Mouse (Mus musculus) liver, embryonic 15.5 days (tissue): ENCODE results near the gene Rmi2. TPM values are rescaled to one million over a fixed set of nuclear protein-coding genes. Genes with fewer than 3 reads are reported as not detected.

ENCODE experiments used
- ATAC-seq: fragments of 200-750 bp; cut with Nextera tagmentation; 2 replicates; pipeline ENCODE4 v1.8.0; 2017; ENCODE audit warnings: moderate number of reproducible peaks, mild to moderate bottlenecking, moderate library complexity; ENCODE audit not compliant: insufficient read depth
- H3K27ac ChIP-seq: fragments of 300-500 bp; sonication (generic); replicated peaks from 2 replicates; pipeline ENCODE4 v1.5.1; 2015; ENCODE audit warnings: mild to moderate bottlenecking, inconsistent platforms
- H3K27me3 ChIP-seq: fragments of 300-500 bp; sonication (generic); 2 replicates; pipeline ENCODE4 v1.6.1; 2015; ENCODE audit warnings: mild to moderate bottlenecking, inconsistent platforms
- H3K36me3 ChIP-seq: fragments of 300-500 bp; sonication (generic); replicated peaks from 2 replicates; pipeline ENCODE4 v1.6.1; 2015; ENCODE audit warnings: moderate library complexity, mild to moderate bottlenecking, inconsistent platforms
- H3K4me1 ChIP-seq: fragments of 300-500 bp; sonication (generic); replicated peaks from 2 replicates; pipeline ENCODE4 v1.6.1; 2015; ENCODE audit warnings: inconsistent platforms
- H3K4me2 ChIP-seq: fragments of 300-500 bp; sonication (generic); 2 replicates; pipeline ENCODE4 v1.6.1; 2015; ENCODE audit warnings: moderate library complexity, mild to moderate bottlenecking, inconsistent platforms
- H3K4me3 ChIP-seq: fragments of 300-500 bp; sonication (generic); replicated peaks from 2 replicates; pipeline ENCODE4 v1.5.1; 2015; ENCODE audit warnings: mild to moderate bottlenecking, inconsistent platforms
- H3K9ac ChIP-seq: fragments of 300-500 bp; sonication (generic); 2 replicates; pipeline ENCODE4 v1.6.1; 2015; ENCODE audit warnings: moderate library complexity, mild to moderate bottlenecking, inconsistent platforms
- H3K9me3 ChIP-seq: fragments of 300-500 bp; sonication (generic); replicated peaks from 2 replicates; pipeline ENCODE4 v1.6.1; 2016; ENCODE audit warnings: inconsistent platforms
- WGBS: fragments of 180-500 bp; shearing (Covaris S2); methylation state at CpG from one replicate; pipeline ENCODE4 v1.1.7; 2015; ENCODE audit warnings: mixed read lengths; ENCODE audit not compliant: insufficient replicate concordance; 5-methylcytosine and 5-hydroxymethylcytosine counted together
- polyA plus RNA-seq: library from polyadenylated mRNA; unstranded; fragments of >200 nt; fragmentation: Nextera tagmentation; extraction: Ambion mirVana; gene quantifications from 2 replicates; pipeline ENCODE4 v1.2.1, GENCODE M21; 2015

Rmi2 gene
- polyA plus RNA-seq, 1 experiment from 2014 or later, result 1.9 TPM

GRCm38 (mm10) chr16:10925591-10926180 is 90.8 kb downstream of the Rmi2 start:
- no peaks in the 10 kb centered on the region for H3K27me3 ChIP-seq
- H3K4me3 ChIP-seq, result no peak overlapping the region
- no peak overlapping the region for H3K9ac ChIP-seq
- H3K4me2 ChIP-seq, result no peak overlapping the region
- H3K27ac ChIP-seq, result no peak overlapping the region
- 0 out of 2 replicates have a peak, but pooled peaks cover 4% of the 10 kb centered on the region for H3K4me1 ChIP-seq
- H3K9me3 ChIP-seq, result no peaks in the 10 kb centered on the region
- no peak for ATAC-seq
- no peaks in the 10 kb centered on the region for H3K36me3 ChIP-seq
- WGBS, result 58% methylated on average over 7 of the region's 7 CpGs

GRCm38 (mm10) chr16:10927026-10927425 is 92.2 kb downstream of the Rmi2 start:
- 57% methylated on average over 1 of the region's 1 CpGs for WGBS
- 0 out of 2 replicates have a peak, but pooled peaks cover 4% of the 10 kb centered on the region for H3K4me1 ChIP-seq
- no peak overlapping the region for H3K4me2 ChIP-seq
- no peak overlapping the region for H3K4me3 ChIP-seq
- no peak overlapping the region for H3K27ac ChIP-seq
- H3K9ac ChIP-seq, result no peak overlapping the region
- H3K36me3 ChIP-seq, result no peaks in the 10 kb centered on the region
- no peaks in the 10 kb centered on the region for H3K27me3 ChIP-seq
- no peaks in the 10 kb centered on the region for H3K9me3 ChIP-seq
- ATAC-seq, result no peak

- Histone ChIP-seq H3K4me3 (no peak overlapping the region), H3K9ac (no peak overlapping the region), H3K4me1 (no peaks in the 10 kb centered on the region; the same call in 1 of the 2 replicates), H3K27me3 (no peaks in the 10 kb centered on the region), H3K9me3 (no peaks in the 10 kb centered on the region), H3K27ac (no peak overlapping the region), H3K36me3 (no peaks in the 10 kb centered on the region), H3K4me2 (no peak overlapping the region)
- no peak for ATAC-seq
- 70% methylated on average over 3 of the region's 3 CpGs for WGBS
These were observed 98.5 kb downstream of the Rmi2 start for GRCm38 (mm10) chr16:10933372-10933771.

- Histone ChIP-seq H3K4me1 (no peaks in the 10 kb centered on the region; the same call in 1 of the 2 replicates), H3K9ac (no peak overlapping the region), H3K36me3 (no peaks in the 10 kb centered on the region), H3K27me3 (no peaks in the 10 kb centered on the region), H3K4me2 (no peak overlapping the region), H3K4me3 (no peak overlapping the region), H3K27ac (no peak overlapping the region), H3K9me3 (no peaks in the 10 kb centered on the region)
- WGBS, result 84% methylated on average over 1 of the region's 1 CpGs
- no peak for ATAC-seq
These were observed 99.2 kb downstream of the Rmi2 start for GRCm38 (mm10) chr16:10934047-10934446.

- WGBS, result 50% methylated on average over 5 of the region's 5 CpGs
These were observed 102.0 kb downstream of the Rmi2 start for GRCm38 (mm10) chr16:10936700-10937319.

GRCm38 (mm10) chr16:10937497-10937896 is 102.6 kb downstream of the Rmi2 start:
- no peak overlapping the region for H3K4me3 ChIP-seq
- no peak overlapping the region for H3K27ac ChIP-seq
- WGBS, result 57% methylated on average over 11 of the region's 11 CpGs
- no peak for ATAC-seq
- no peak overlapping the region for H3K9ac ChIP-seq
- H3K36me3 ChIP-seq, result no peaks in the 10 kb centered on the region
- no peak overlapping the region for H3K4me2 ChIP-seq
- no peaks in the 10 kb centered on the region for H3K27me3 ChIP-seq
- H3K4me1 ChIP-seq, result no peaks in the 10 kb centered on the region; the same call in 1 of the 2 replicates
- no peaks in the 10 kb centered on the region for H3K9me3 ChIP-seq

More at GRCm38 (mm10) chr16:10936700-10937319, 102.0 kb downstream of the Rmi2 start:
- Histone ChIP-seq H3K4me2 (no peak overlapping the region), H3K27me3 (no peaks in the 10 kb centered on the region), H3K4me1 (no peaks in the 10 kb centered on the region; the same call in 1 of the 2 replicates), H3K9me3 (no peaks in the 10 kb centered on the region), H3K9ac (no peak overlapping the region), H3K36me3 (no peaks in the 10 kb centered on the region), H3K4me3 (no peak overlapping the region), H3K27ac (no peak overlapping the region)
- no peak for ATAC-seq

GRCm38 (mm10) chr16:10939932-10940331 is 105.1 kb downstream of the Rmi2 start:
- no peaks in the 10 kb centered on the region for H3K27me3 ChIP-seq
- H3K9ac ChIP-seq, result no peak overlapping the region
- no peaks in the 10 kb centered on the region for H3K36me3 ChIP-seq
- H3K4me3 ChIP-seq, result no peak overlapping the region
- no peak overlapping the region for H3K4me2 ChIP-seq
- no peak; the same call in 1 of the 2 replicates for ATAC-seq
- H3K27ac ChIP-seq, result no peak overlapping the region
- WGBS, result 69% methylated on average over 4 of the region's 4 CpGs
- no peaks in the 10 kb centered on the region for H3K9me3 ChIP-seq
- no peaks in the 10 kb centered on the region; the same call in 1 of the 2 replicates for H3K4me1 ChIP-seq

GRCm38 (mm10) chr16:10940661-10941060 is 105.8 kb downstream of the Rmi2 start:
- H3K4me3 ChIP-seq, result no peak overlapping the region
- H3K27ac ChIP-seq, result no peak overlapping the region
- WGBS, result 63% methylated on average over 2 of the region's 2 CpGs
- no peak for ATAC-seq
- no peaks in the 10 kb centered on the region; the same call in 1 of the 2 replicates for H3K4me1 ChIP-seq
- no peak overlapping the region for H3K4me2 ChIP-seq
- H3K9me3 ChIP-seq, result no peaks in the 10 kb centered on the region
- no peaks in the 10 kb centered on the region for H3K36me3 ChIP-seq
- no peak overlapping the region for H3K9ac ChIP-seq
- H3K27me3 ChIP-seq, result no peaks in the 10 kb centered on the region

Other genes starting within 250 kb of the Rmi2 start
- gene Socs1, start 49.5 kb upstream of the Rmi2 start, polyA plus RNA-seq, result 1.0 and 1.2 TPM in 2 replicates
- not detected in 2 replicates for gene Tnp2, start 46.4 kb upstream of the Rmi2 start, polyA plus RNA-seq
- not detected in 2 replicates for gene Prm3, start 44.1 kb upstream of the Rmi2 start, polyA plus RNA-seq
- not detected in 2 replicates for gene Prm2, start 38.9 kb upstream of the Rmi2 start, polyA plus RNA-seq
- not detected in 2 replicates for gene Prm1, start 29.2 kb upstream of the Rmi2 start, polyA plus RNA-seq
- not detected in 2 replicates for gene Gm11172, start 22.1 kb upstream of the Rmi2 start, polyA plus RNA-seq
- 2.4 and 2.6 TPM in 2 replicates for gene Snn, start 225.9 kb downstream of the Rmi2 start, polyA plus RNA-seq
- gene Litaf, start 231.1 kb downstream of the Rmi2 start, polyA plus RNA-seq, result 39.3 and 44.5 TPM in 2 replicates